Mouse (Mus musculus): ENCODE measurements around the gene Ndufb4. TPM values are rescaled to one million over a fixed set of nuclear protein-coding genes. Genes with fewer than 3 reads are reported as not detected.

Gene Ndufb4
- polyA plus RNA-seq, 1 experiment: 131 TPM

DNA sequence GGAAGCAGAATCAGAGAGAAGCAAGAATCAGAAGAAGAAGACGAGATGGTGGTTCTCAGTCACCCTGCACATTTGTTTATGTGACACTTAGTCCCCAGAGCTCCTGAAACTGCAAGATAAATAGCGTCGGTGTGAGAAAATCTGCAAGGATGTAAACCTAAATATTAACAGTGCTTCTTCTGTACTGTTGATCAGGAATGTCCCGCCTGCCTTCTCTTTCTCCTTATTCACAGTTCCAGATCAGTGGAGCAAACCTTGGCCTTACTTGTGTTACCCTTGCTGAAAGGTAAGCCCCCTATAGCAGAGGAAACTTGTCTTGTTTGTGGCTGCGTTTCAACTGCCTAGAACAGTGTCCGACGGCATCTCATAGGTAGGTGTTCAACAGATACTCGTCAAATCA, 23.3 kb upstream of the Ndufb4 start:
- TF ChIP-seq CTCF (conservative IDR thresholded peaks at IDR 0.05; ENCODE audit: insufficient read depth, insufficient read length, low read depth, low read length) (no peak), POLR2A (IDR thresholded peaks at IDR 0.05; ENCODE audit: low read depth, low read length) (no peak)
- no peak overlapping the region for H3K27ac ChIP-seq (ENCODE audit: insufficient read depth, low read depth, low read length)
- no peaks in the 10 kb centered on the region for H3K27me3 ChIP-seq (replicated peaks; ENCODE audit: control insufficient read depth, insufficient read depth, low read length)
- no peak overlapping the region for H3K4me3 ChIP-seq (ENCODE audit: insufficient read depth, low read depth, low read length)
- peaks cover 4% of the 10 kb centered on the region; the same call in 1 of the 2 replicates for H3K4me1 ChIP-seq (ENCODE audit: control insufficient read depth, insufficient read depth, low read length)
- no peaks in the 10 kb centered on the region for H3K36me3 ChIP-seq (ENCODE audit: control insufficient read depth, insufficient read depth, low read length)
- WGBS: 55% methylated on average over 8 of the region's 8 CpGs
- peak; percentile 65 for DNase-seq

DNA sequence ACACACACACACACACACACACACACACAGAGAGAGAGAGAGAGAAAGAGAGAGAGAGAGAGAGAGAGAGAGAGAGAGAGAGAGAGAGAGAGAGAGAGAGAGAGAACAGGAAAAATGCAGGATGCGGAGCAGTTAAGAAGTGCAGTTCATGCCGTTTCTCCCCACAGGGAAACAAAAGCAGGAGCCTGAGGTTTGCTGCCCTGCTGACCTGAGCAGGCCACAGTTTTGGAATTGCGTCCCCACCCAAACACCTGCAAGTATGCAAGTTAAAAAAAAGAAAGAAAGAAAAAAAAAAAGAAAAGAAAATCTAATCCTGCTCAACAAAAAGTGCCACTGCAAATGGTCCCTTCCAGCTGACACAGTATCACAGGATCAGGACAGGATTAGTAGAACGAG, 22.4 kb upstream of the Ndufb4 start:
- Histone ChIP-seq H3K4me3 (ENCODE audit: insufficient read depth, low read depth, low read length) (no peak overlapping the region), H3K36me3 (ENCODE audit: control insufficient read depth, insufficient read depth, low read length) (no peaks in the 10 kb centered on the region), H3K27me3 (replicated peaks; ENCODE audit: control insufficient read depth, insufficient read depth, low read length) (no peaks in the 10 kb centered on the region), H3K27ac (ENCODE audit: insufficient read depth, low read depth, low read length) (no peak overlapping the region), H3K4me1 (ENCODE audit: control insufficient read depth, insufficient read depth, low read length) (peaks cover 4% of the 10 kb centered on the region; the same call in 1 of the 2 replicates)
- no peak for TF ChIP-seq CTCF (conservative IDR thresholded peaks at IDR 0.05; ENCODE audit: insufficient read depth, insufficient read length, low read depth, low read length)
- no peak for TF ChIP-seq POLR2A (IDR thresholded peaks at IDR 0.05; ENCODE audit: low read depth, low read length)
- 49% methylated on average over 4 of the region's 4 CpGs for WGBS
- no peak for DNase-seq

DNA sequence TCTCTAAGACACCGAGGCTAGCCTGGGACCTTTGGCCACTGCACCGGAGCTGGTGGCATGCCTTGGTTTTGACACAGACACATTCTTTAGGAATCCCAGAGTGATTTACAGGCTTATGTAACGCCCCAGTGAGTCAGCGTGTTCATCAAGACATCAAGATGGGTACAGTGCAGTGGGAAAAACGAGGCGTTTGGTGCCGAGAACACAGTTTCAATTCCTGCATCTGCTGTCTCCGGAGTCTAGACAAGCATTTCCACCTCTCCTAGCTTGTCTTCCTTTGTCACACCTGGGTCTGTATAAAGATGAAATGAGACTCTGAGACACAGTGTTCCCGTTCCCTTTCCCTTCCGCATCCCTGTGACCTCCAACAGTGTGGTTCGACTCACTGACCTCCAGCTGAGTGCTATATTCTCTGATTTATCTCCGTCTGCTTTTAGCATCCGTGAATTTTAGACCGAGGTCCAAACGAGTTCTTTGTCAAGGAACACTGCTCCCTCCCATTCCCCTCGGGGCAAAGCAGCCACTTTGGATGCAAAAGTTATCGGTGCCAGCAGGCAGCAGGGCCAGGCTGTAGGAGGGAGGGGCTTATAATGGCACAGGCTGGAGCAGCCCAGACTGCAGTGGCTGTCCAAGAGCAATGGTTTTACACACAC, 21.9 kb upstream of the Ndufb4 start:
- peak; percentile 75 for DNase-seq
- Histone ChIP-seq H3K4me1 (ENCODE audit: control insufficient read depth, insufficient read depth, low read length) (peaks cover 4% of the 10 kb centered on the region; the same call in 1 of the 2 replicates), H3K27ac (ENCODE audit: insufficient read depth, low read depth, low read length) (no peak overlapping the region), H3K27me3 (replicated peaks; ENCODE audit: control insufficient read depth, insufficient read depth, low read length) (no peaks in the 10 kb centered on the region), H3K4me3 (ENCODE audit: insufficient read depth, low read depth, low read length) (no peak overlapping the region), H3K36me3 (ENCODE audit: control insufficient read depth, insufficient read depth, low read length) (no peaks in the 10 kb centered on the region)
- TF ChIP-seq CTCF (conservative IDR thresholded peaks at IDR 0.05; ENCODE audit: insufficient read depth, insufficient read length, low read depth, low read length) (no peak), POLR2A (IDR thresholded peaks at IDR 0.05; ENCODE audit: low read depth, low read length) (no peak)
- WGBS: 20% methylated on average over 17 of the region's 17 CpGs

DNA sequence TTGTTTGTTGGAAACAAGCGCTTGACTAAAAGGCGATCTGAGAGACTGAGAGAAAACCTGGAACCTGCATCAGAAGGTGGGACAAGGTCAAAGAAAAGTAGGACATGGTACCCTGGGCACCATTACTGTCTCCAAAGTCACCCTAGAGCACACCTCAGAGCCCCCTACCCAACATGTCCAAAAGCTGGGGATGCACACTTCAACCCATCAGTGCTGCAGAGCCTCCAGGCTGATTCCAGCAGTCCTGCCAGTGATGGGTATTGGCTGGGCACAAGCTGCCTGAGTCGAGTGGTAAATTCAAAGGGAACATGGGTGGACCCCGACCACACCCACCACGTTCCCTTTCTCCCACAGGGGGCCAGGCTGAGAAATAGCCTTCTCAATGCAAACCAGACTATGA, 21.1 kb upstream of the Ndufb4 start:
- H3K4me3 ChIP-seq (ENCODE audit: insufficient read depth, low read depth, low read length): no peak overlapping the region
- no peak for TF ChIP-seq CTCF (conservative IDR thresholded peaks at IDR 0.05; ENCODE audit: insufficient read depth, insufficient read length, low read depth, low read length)
- no peak for TF ChIP-seq POLR2A (IDR thresholded peaks at IDR 0.05; ENCODE audit: low read depth, low read length)
- H3K4me1 ChIP-seq (ENCODE audit: control insufficient read depth, insufficient read depth, low read length): peaks cover 4% of the 10 kb centered on the region; the same call in 1 of the 2 replicates
- no peak overlapping the region for H3K27ac ChIP-seq (ENCODE audit: insufficient read depth, low read depth, low read length)
- H3K36me3 ChIP-seq (ENCODE audit: control insufficient read depth, insufficient read depth, low read length): no peaks in the 10 kb centered on the region
- 96% methylated on average over 5 of the region's 5 CpGs for WGBS
- H3K27me3 ChIP-seq (replicated peaks; ENCODE audit: control insufficient read depth, insufficient read depth, low read length): no peaks in the 10 kb centered on the region
- no peak for DNase-seq

DNA sequence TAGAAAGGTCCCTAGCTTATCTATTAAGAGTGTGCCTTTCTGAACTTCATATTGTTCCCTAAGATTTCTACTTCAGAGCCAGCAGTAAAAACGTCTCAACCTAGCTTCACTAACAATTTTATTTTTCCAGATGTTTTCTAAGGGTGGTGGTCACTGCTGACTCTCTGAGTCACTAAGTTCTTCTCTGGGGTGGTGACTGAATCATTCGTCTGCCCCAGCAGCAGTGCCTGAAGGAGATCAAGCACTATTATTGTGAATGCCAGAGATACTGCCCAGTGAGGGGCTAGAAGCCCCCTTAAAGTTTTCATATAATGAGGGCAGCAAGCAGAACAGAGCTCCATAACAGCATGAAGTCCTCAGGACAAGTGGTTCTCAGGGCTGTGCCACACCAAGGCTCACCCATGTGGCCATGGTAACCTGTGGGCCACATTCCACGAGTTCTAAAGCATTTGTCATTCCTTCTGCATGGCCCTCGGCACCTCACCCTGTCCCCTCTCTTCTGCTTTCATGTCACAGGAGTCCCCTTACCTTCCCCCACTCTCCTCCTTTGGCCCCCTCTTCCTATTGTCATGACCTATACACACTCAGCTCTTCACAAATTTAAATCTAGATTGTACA, 16.5 kb upstream of the Ndufb4 start:
- Histone ChIP-seq H3K27ac (ENCODE audit: insufficient read depth, low read depth, low read length) (no peak overlapping the region), H3K4me3 (ENCODE audit: insufficient read depth, low read depth, low read length) (no peak overlapping the region), H3K27me3 (replicated peaks; ENCODE audit: control insufficient read depth, insufficient read depth, low read length) (no peaks in the 10 kb centered on the region), H3K36me3 (ENCODE audit: control insufficient read depth, insufficient read depth, low read length) (no peaks in the 10 kb centered on the region), H3K4me1 (ENCODE audit: control insufficient read depth, insufficient read depth, low read length) (no peaks in the 10 kb centered on the region)
- TF ChIP-seq CTCF (conservative IDR thresholded peaks at IDR 0.05; ENCODE audit: insufficient read depth, insufficient read length, low read depth, low read length) (no peak), POLR2A (IDR thresholded peaks at IDR 0.05; ENCODE audit: low read depth, low read length) (no peak)
- DNase-seq: no peak
- WGBS: 31% methylated on average over 4 of the region's 4 CpGs

DNA sequence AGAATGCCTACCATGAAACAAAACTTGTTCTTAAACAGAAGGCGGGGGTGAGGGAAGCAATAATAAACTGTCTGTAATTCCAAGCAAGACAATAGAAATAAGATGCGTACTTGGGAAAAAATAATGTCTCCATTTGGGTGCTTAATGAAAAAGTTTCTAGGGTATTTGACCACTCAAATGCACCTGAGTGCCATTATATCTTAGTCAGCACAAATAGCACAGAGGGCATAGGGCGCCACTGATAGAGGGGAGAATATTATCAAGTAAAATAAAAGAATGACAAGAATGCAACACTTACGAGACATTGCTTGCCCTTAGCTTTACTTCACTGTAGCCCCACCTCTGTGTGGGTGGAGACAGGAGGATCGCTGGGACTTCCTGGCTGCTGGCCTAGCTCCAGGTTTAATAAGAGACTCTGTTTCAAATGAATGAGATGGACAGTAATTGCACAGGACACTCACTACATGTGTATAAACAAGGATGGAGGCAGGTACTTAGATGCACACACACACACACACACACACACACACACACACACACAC, 11.2 kb upstream of the Ndufb4 start:
- WGBS: 53% methylated on average over 5 of the region's 5 CpGs
- no peak overlapping the region for H3K4me3 ChIP-seq (ENCODE audit: insufficient read depth, low read depth, low read length)
- DNase-seq: no peak

More for the DNA sequence above, 11.2 kb upstream of the Ndufb4 start:
- no peaks in the 10 kb centered on the region; the same call in 1 of the 2 replicates for H3K4me1 ChIP-seq (ENCODE audit: control insufficient read depth, insufficient read depth, low read length)
- no peaks in the 10 kb centered on the region for H3K36me3 ChIP-seq (ENCODE audit: control insufficient read depth, insufficient read depth, low read length)
- no peak overlapping the region for H3K27ac ChIP-seq (ENCODE audit: insufficient read depth, low read depth, low read length)
- no peak for TF ChIP-seq CTCF (conservative IDR thresholded peaks at IDR 0.05; ENCODE audit: insufficient read depth, insufficient read length, low read depth, low read length)
- no peak for TF ChIP-seq POLR2A (IDR thresholded peaks at IDR 0.05; ENCODE audit: low read depth, low read length)
- no peaks in the 10 kb centered on the region for H3K27me3 ChIP-seq (replicated peaks; ENCODE audit: control insufficient read depth, insufficient read depth, low read length)

Measured in kidney, adult 2 months (tissue).